Mouse (Mus musculus) CD4-positive, CD25-positive, alpha-beta regulatory T cell, adult 2 months (primary cell): ENCODE data around the gene 9130213A22Rik.

ENCODE experiments used
- DNase-seq: peaks from one replicate; pipeline ENCODE4 v3.0.0-alpha.2; 2012; ENCODE audit warnings: low read depth, low spot score

The 9130213A22Rik gene

DNA sequence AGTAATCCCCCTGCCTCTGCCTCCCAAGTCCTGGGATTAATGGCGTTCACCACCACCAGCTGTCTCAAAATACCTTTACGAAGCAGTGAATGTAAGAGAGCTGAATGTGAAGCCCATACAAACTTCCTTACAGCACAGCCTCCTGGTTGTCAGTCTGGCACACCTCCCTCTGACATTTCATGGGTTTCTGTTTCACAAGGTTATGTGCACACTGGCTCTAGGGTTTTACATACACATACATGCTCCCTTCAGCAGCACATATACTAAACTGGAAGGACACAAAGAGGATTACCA is 47.7 kb downstream of the 9130213A22Rik start:
- DNase-seq = no peak

GRCm38 (mm10) chr11:69073951-69074775 is 48.2 kb downstream of the 9130213A22Rik start:
- no peak for DNase-seq

DNA sequence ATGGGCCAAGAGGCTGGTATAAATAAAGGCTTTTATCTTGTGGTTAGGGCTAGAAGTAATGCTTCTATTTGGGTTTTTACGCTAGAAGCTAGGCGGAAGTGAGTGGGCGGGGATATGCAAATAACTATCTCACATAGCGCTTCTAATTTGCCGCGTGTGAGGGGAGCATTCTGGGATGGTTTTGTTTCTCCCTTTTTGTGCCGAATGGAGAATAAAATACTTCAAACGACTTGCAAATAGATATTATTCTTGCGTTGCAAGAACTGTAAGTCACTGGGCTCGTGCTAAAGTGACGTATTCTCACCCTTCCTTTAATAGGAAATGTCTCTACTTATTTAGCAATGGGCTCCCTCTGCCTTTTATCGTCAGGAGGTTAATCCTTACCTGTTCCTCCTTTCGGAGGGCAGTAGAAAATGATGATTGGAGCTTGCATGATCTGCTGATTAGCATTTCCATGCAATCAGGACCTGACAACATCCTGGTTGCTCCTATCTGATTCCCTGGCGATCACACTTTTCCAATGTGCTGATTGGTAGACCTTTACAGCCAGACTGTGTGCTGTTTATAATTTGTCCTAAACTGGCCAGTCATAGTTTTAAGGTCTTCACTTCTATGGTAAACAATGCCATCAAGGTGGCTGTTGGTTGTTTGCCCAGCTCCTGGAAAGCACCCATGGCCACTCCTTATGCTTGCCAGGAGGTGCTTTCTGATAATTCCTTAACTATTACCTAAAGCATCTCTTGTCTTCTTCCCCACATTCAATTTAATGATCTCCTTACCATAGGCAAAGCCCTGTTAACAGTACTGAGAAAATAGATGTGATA is 49.1 kb downstream of the 9130213A22Rik start:
- DNase-seq = peak; percentile 95

- no peak for DNase-seq
Observed at GRCm38 (mm10) chr11:69072666-69073064, 49.7 kb downstream of the 9130213A22Rik start.

DNA sequence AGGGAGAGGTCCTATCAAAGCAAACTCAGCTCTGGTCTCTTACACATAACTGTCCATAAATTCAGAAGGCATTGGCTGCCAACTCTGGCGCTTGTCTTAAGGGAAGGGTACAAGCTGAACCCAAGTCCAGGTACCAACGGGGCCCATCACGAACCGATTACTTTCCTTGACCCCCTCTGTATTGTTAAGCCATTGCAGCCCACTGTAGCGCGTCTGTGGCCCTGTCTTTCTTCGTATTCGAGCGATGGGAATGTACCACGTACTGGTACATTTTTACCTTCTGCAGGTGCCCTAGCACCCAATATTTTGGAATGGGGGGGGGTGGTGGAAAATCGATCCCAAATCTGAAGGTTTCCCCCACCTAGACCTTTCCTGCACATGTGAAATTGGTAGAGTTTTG is 50.2 kb downstream of the 9130213A22Rik start:
- no peak for DNase-seq

DNA sequence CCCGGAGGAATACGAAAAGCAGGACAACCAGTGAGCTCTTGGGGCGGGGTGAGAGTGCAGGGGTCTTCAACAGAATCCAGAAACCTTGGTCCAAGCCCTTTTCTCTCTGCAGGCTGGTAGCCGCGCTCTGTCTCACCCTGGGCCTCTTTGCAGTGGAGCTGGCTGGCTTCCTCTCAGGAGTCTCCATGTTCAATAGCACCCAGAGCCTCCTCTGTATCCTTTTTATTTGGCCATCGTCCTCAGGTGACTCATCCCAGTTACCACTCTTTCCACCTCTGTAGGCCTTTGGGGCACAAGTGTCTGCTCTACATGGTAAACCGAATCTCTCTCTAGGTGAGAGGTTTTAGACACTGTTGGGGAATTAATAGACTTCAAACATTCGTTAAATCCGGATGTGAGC is 51.1 kb downstream of the 9130213A22Rik start:
- DNase-seq = no peak

GRCm38 (mm10) chr11:69070590-69071222 is 51.7 kb downstream of the 9130213A22Rik start, which contains the start of gene Tmem107:
Gene Tmem107, plus strand, starts transcription at chr11:69070806.
- peak; percentile 96 for DNase-seq

DNA sequence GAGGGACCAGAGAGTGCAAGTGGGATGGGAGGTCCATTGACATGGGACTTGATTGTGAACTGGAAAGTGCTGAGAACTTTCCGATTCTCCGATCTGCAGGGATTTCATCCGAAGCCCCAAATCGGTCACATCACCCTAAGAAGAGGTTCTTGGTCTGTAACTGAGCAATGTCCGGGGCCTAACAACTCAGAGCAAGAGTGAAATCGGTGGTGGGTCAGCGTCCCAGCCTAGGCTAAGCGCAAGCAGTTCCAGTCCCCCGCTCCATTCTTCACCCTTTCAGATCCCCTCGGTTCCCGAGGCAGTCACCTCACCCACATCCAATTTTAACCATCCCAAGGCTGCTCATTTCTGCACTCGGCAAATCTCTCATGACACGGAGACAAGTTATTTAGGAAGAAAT is 52.3 kb downstream of the 9130213A22Rik start:
- no peak for DNase-seq
